Mouse (Mus musculus) stomach, embryonic 16.5 days (tissue): Measurements from ENCODE around the gene Rasgrp4. TPM values are rescaled to one million over a fixed set of nuclear protein-coding genes. Genes with fewer than 3 reads are reported as not detected.

Experiments
- ATAC-seq: fragments of 200-750 bp; cut with Nextera tagmentation; 2 replicates; pipeline ENCODE4 v1.8.0; 2017; ENCODE audit warnings: moderate number of reproducible peaks, moderate TSS enrichment; ENCODE audit not compliant: insufficient read depth, low FRiP score
- H3K27ac ChIP-seq: fragments of 300-500 bp; sonication (generic); 2 replicates; pipeline ENCODE4 v1.5.1; 2014; ENCODE audit warnings: low read length
- H3K27me3 ChIP-seq: fragments of 300-500 bp; sonication (generic); 2 replicates; pipeline ENCODE4 v1.6.1; 2014; ENCODE audit warnings: low read length, control low read depth, mixed read lengths; ENCODE audit not compliant: control insufficient read depth, insufficient read depth
- H3K36me3 ChIP-seq: fragments of 300-500 bp; sonication (generic); 2 replicates; pipeline ENCODE4 v1.6.1; 2014; ENCODE audit warnings: low read length; ENCODE audit not compliant: control insufficient read depth, insufficient read depth
- H3K4me1 ChIP-seq: fragments of 300-500 bp; sonication (generic); 2 replicates; pipeline ENCODE4 v1.6.1; 2014; ENCODE audit warnings: low read length, control low read depth, mixed read lengths; ENCODE audit not compliant: control insufficient read depth, insufficient read depth
- H3K4me2 ChIP-seq: fragments of 300-500 bp; sonication (generic); 2 replicates; pipeline ENCODE4 v1.6.1; 2014; ENCODE audit warnings: low read depth, low read length, mixed read lengths
- H3K4me3 ChIP-seq: fragments of 300-500 bp; sonication (generic); replicated peaks from 2 replicates; pipeline ENCODE4 v1.5.1; 2014; ENCODE audit warnings: mild to moderate bottlenecking, low read length
- H3K9ac ChIP-seq: fragments of 300-500 bp; sonication (generic); 2 replicates; pipeline ENCODE4 v1.6.1; 2014; ENCODE audit warnings: low read length
- H3K9me3 ChIP-seq: fragments of 300-500 bp; sonication (generic); replicated peaks from 2 replicates; pipeline ENCODE4 v1.6.1; 2016; ENCODE audit warnings: low read length, control low read depth; ENCODE audit not compliant: control insufficient read depth
- WGBS: fragments of 180-500 bp; shearing (Covaris S2); extraction: QIAGEN DNeasy Blood & Tissue Kit; methylation state at CpG from one replicate; pipeline ENCODE4 v1.1.7; 2014; 5-methylcytosine and 5-hydroxymethylcytosine counted together
- polyA plus RNA-seq: library from polyadenylated mRNA; unstranded; fragments of >200 nt; fragmentation: Nextera tagmentation; extraction: Ambion mirVana; gene quantifications from 2 replicates; pipeline ENCODE4 v1.2.1, GENCODE M21; 2015

Gene Rasgrp4
- polyA plus RNA-seq, 1 experiment from 2014 or later: 0.56 TPM

DNA sequence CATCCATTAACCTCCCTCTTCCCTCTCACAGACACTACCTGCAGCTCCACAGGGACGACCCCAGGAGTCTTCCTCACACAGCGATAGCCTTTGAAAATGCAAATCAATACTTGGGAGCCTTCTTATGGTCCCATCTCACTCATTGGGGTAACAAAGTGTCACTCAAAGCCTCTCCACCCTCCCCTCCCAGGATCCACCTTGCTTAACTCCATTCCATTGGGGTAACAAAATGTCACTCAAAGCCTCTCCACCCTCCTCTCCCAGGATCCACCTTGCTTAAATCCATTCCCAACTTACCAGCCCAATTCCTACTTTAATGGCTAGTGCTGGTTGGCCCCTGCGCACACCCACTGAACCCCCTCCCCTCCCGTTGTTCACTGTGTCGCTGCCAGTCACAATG is 23.6 kb downstream of the Rasgrp4 start:
- Histone ChIP-seq H3K4me2 (no peak overlapping the region), H3K4me3 (no peak overlapping the region), H3K4me1 (peaks cover 8% of the 10 kb centered on the region; the same call in 1 of the 2 replicates), H3K9ac (no peak overlapping the region), H3K9me3 (no peaks in the 10 kb centered on the region), H3K27ac (no peak overlapping the region), H3K36me3 (no peaks in the 10 kb centered on the region), H3K27me3 (no peaks in the 10 kb centered on the region)
- ATAC-seq: no peak
- WGBS: 2% methylated on average over 5 of the region's 5 CpGs

DNA sequence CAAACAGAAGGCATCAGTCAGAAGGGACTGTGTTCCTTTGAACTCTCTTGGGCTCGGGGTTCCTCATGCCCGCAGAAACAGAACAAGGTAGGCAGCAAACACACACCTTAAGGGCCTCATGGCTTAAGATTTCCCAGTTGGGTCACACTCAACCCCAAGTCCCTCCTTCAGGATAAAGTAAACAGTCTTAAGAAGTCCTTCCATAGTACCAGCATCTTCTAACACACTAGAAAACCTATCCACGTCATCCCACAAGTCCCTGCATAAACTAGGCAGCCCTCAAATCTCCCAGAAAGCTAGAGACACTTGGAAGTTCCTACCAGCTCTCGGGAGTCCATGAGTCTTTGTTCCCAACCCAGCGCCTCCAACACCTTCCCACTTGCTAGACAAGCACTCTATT is 27.6 kb downstream of the Rasgrp4 start:
- H3K4me2 ChIP-seq: no peak overlapping the region
- H3K4me1 ChIP-seq: peaks cover 4% of the 10 kb centered on the region; the same call in 1 of the 2 replicates
- H3K27ac ChIP-seq: no peak overlapping the region
- no peaks in the 10 kb centered on the region for H3K27me3 ChIP-seq
- H3K9me3 ChIP-seq: no peaks in the 10 kb centered on the region
- WGBS: 57% methylated on average over 5 of the region's 5 CpGs
- H3K36me3 ChIP-seq: no peaks in the 10 kb centered on the region
- no peak for ATAC-seq
- H3K9ac ChIP-seq: no peak overlapping the region
- H3K4me3 ChIP-seq: no peak overlapping the region

DNA sequence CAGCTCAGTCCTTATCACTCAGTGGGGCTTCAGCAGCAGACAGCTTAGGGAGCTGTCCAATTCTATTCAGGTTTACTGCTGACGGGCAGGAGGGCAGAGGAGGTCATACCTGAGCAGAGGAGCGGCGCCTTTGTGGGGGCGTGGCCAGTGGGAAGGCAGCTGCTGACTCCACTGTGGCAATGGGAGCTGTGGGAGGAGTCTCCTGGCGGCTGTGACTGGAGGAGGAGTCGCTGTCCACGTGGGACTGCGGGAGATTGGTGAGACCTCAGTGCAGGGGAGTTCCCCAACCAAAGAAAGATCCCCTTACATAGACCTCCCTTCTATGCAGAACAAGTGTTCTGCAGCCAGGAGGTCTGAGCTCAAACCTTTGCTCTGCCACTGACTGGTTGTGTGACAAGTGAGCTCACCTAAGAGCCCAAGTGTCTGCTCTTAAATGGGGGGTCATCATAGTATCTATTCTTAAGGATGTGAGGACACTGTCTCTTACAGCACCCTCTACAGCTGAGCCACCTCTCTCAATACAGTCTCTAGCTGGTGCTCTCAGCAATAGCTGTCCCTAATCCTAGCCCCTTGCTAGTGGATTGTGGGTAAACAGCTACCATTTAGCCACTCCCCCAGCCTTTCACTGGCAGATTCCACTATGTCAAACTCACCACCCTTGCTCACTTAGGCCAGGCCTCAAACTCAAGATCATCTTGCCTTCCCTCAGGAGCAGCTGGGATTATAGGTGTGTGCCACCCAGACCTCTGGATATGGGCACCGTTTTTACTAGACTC is 28.3 kb downstream of the Rasgrp4 start:
- Histone ChIP-seq H3K4me2 (no peak overlapping the region), H3K9me3 (no peaks in the 10 kb centered on the region), H3K9ac (no peak overlapping the region), H3K27ac (no peak overlapping the region), H3K27me3 (no peaks in the 10 kb centered on the region), H3K4me1 (peaks cover 4% of the 10 kb centered on the region), H3K4me3 (no peak overlapping the region), H3K36me3 (no peaks in the 10 kb centered on the region)
- 15% methylated on average over 9 of the region's 9 CpGs for WGBS
- ATAC-seq: peak; percentile 81; the same call in 1 of the 2 replicates

DNA sequence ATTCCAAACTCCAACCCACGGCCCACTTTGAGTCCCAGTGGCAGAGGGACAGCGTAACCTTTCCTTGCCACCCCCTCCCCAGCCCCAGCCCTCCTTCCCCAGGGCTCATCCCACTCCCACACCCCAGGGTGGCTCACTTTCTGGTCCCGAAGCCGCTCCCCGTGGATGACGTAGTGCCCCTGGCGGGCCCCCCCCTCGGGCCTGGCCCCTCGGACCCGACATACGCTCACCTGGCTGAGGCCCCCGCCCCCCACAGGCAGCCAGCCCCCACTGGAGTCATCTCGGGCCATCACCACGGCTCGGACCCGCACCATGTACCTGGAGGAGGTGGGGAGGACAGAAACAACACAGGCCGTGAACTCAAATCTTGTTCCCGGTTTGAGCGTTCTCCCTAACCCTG is 33.0 kb downstream of the Rasgrp4 start:
- Histone ChIP-seq H3K4me1 (peaks cover 26% of the 10 kb centered on the region), H3K9ac (no peak overlapping the region), H3K4me2 (no peak overlapping the region), H3K27me3 (peaks cover 14% of the 10 kb centered on the region), H3K36me3 (no peaks in the 10 kb centered on the region), H3K27ac (no peak overlapping the region), H3K4me3 (no peak overlapping the region), H3K9me3 (no peaks in the 10 kb centered on the region)
- no peak for ATAC-seq
- WGBS: 28% methylated on average over 19 of the region's 19 CpGs

DNA sequence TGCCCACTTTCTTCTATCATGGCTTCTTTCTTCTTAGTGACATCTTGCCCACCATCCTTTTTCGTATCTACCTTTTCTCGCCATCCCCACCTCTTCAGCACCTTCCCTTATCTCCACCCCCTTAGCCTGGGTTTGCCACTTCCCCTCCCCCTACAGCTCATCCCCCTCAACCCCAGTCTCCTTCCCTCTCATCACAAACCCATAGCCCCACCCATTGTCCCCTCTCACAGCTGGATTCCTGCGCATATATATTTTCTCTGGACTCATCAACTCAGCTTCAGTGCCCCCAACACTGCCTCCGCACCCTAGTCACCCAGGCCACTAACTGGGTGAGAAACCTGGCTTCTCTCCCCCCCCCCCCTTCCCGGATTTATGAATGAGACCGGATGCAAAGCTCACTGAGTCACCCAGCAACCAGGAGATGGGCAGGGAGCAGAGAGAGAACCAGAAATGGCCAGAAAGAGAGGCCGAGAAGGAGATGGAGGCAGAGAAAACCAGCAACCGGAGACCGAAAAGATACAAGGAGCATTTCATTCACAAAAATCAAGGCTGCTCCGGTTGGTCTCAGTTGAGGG is 33.6 kb downstream of the Rasgrp4 start:
- 13% methylated on average over 10 of the region's 10 CpGs for WGBS
- H3K9me3 ChIP-seq: no peaks in the 10 kb centered on the region
- peak overlapping the region; percentile 67 for H3K4me3 ChIP-seq
- H3K27ac ChIP-seq: no peak overlapping the region
- ATAC-seq: no peak
- peaks cover 20% of the 10 kb centered on the region for H3K27me3 ChIP-seq
- peak overlapping the region; percentile 96 for H3K4me2 ChIP-seq
- H3K9ac ChIP-seq: peak overlapping the region; percentile 76; the same call in 1 of the 2 replicates
- H3K4me1 ChIP-seq: peaks cover 22% of the 10 kb centered on the region
- 0 out of 2 replicates have a peak, but pooled peaks cover 5% of the 10 kb centered on the region for H3K36me3 ChIP-seq

DNA sequence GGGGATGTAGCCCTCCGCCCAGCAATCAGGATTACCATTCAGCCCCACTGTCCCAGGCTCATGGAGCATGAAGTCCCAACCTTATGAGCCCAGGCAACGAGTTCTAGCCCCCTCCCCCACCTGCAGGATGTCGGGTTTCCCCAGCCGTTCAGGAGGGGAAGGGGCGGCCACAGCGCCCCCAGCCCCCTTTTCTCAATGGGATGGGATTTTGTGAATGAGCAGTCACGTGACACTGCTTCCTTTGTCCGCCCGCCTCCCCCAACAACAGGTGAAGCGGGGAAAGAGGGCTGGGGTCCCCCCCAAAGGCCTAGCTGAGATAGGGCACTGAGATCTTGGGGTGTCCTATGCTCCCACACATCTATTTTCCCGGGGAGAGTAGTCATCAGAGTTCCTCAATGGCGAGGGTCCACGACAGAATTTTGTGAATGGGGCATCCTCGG is 34.2 kb downstream of the Rasgrp4 start:
- WGBS: 2% methylated on average over 14 of the region's 14 CpGs
- Histone ChIP-seq H3K4me3 (peak overlapping the region; percentile 67), H3K27me3 (peaks cover 26% of the 10 kb centered on the region), H3K4me1 (peaks cover 22% of the 10 kb centered on the region), H3K9ac (peak overlapping the region; percentile 76), H3K4me2 (peak overlapping the region; percentile 96), H3K36me3 (0 out of 2 replicates have a peak, but pooled peaks cover 9% of the 10 kb centered on the region), H3K9me3 (no peaks in the 10 kb centered on the region), H3K27ac (0 out of 2 replicates have a peak overlapping the region, but pooled peaks have one; percentile 87)
- no peak for ATAC-seq

DNA sequence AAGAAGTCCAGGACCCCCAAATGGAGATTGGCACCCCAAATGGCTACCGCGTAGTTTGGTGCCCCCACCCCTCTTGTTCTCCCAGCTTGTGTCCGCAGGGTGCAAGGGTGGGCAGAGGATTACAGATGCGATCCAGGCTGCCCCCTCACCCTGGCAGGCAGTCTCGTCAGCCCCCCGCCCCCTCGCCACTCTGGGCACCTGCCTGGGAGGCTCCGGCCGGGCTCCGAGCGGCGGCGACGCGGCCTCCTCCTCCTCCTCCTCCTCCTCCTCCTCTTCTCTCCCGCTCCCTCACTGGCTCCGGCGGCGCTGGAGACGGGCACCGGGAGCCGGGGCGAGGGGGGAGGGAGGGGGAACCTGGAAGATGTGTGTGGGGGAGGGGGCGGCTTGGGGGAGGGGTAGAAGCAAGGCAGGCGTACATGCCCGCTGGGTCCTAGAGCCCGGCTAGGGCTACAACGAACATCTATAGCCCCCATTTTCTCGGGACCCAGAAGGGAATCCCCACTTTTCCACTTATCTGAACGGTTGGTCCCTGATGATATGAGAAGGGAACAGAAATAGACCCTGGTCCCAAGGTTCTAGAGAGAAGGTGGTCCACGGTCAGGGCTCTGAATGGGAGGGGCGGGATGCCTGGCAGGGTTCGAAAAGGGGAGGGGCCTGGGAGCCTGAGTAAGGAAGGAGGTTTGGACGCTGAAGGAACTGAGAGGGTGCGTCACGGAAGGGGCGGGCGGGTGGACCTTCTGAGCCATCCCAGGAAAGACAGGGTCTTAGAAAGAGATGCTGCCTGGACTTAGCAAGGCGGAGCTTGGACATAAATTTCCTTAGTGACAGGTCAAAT is 34.8 kb downstream of the Rasgrp4 start:
- under 1% methylated on average over 31 of the region's 39 CpGs for WGBS
- Histone ChIP-seq H3K27me3 (peaks cover 27% of the 10 kb centered on the region), H3K4me2 (peak overlapping the region; percentile 96), H3K27ac (peak overlapping the region; percentile 87), H3K36me3 (peaks cover 15% of the 10 kb centered on the region), H3K4me3 (peak overlapping the region; percentile 67), H3K9me3 (no peaks in the 10 kb centered on the region), H3K4me1 (peaks cover 22% of the 10 kb centered on the region), H3K9ac (peak overlapping the region; percentile 76)
- ATAC-seq: peak; percentile 86

DNA sequence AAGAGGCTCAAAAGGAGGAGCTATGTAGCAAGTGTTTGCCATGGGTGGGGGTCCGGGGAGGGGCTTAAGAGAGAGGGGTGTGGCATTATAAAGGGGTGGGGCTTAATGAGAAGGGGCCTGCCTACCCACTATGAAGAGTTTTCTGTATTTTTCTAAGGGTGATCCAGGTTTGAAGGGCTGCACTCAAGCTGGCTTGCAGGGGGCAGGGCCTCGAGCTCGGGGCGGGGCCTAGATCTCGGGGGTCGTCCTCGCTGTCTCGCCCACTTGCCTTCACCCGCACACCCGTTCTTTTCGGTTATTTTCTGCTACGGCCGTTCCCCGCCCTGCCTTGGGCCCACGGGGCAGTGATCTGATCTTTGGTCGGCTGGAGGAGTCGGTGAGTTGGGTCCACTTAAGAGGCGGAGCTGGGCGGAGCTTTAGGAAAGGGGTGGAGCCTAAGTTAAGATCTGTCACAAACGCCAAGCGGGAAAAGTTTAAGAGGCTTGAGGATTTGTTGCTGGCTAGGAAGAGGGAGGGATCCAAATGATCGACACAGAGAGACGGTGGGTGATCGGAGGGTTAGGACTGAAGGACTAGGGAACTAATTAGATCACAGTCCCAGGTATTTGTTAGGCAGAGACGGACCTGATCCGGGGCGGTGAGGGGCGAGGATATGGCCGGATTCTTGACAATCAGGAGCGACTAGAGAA is 35.6 kb downstream of the Rasgrp4 start, which contains the start of the genes Ggn and Spred3:
Gene Ggn (plus strand): TSS at position 145 of the 689 bp plus-strand sequence.
Gene Spred3 (minus strand): TSS at position 346 of the 689 bp plus-strand sequence.
- Histone ChIP-seq H3K4me1 (peaks cover 22% of the 10 kb centered on the region), H3K27me3 (peaks cover 27% of the 10 kb centered on the region), H3K4me2 (peak within 1 kb of the TSS; percentile 96), H3K9me3 (no peaks in the 10 kb centered on the region), H3K4me3 (peak within 1 kb of the TSS; percentile 67), H3K36me3 (peaks cover 23% of the 10 kb centered on the region), H3K27ac (peak within 1 kb of the TSS; percentile 87), H3K9ac (peak within 1 kb of the TSS; percentile 76)
- WGBS: under 1% methylated on average over 30 of the region's 30 CpGs
- peak; percentile 68 for ATAC-seq
